Mouse (Mus musculus): ENCODE measurements around the gene Grap. TPM values are rescaled to one million over a fixed set of nuclear protein-coding genes. Genes with fewer than 3 reads are reported as not detected.

Gene Grap
- polyA plus RNA-seq, 2 experiments from 2014 or later = 220 to 344 TPM

Other genes starting within 250 kb of the Grap start
- gene Rnf112, start 199.1 kb upstream of the Grap start, polyA plus RNA-seq (2017; shearing (Covaris generic)) = not detected
- not detected for gene Mfap4, start 167.8 kb upstream of the Grap start, polyA plus RNA-seq (2017; shearing (Covaris generic))
- gene Mapk7, start 158.9 kb upstream of the Grap start, polyA plus RNA-seq (2017; shearing (Covaris generic)) = 10 to 100 TPM in 1 of 2 experiments, 1 to 10 TPM in 1; 9.2 to 18.0 TPM
- 1 to 10 TPM; 3.5 to 5.9 TPM for gene B9d1, start 148.1 kb upstream of the Grap start, polyA plus RNA-seq (2017; shearing (Covaris generic))
- gene Epn2, start 73.6 kb upstream of the Grap start, polyA plus RNA-seq (2017; shearing (Covaris generic)) = under 1 TPM; 0.26 to 0.86 TPM
- gene Fam83g, start 30.8 kb downstream of the Grap start, polyA plus RNA-seq (2017; shearing (Covaris generic)) = under 1 TPM; 0.08 to 0.41 TPM
- not detected for gene Slc5a10, start 67.6 kb downstream of the Grap start, polyA plus RNA-seq (2017; shearing (Covaris generic))
- gene Prpsap2, start 108.8 kb downstream of the Grap start, polyA plus RNA-seq (2017; shearing (Covaris generic)) = 10 to 100 TPM; 29.6 to 37.6 TPM
- 10 to 100 TPM in 1 of 2 experiments, 1 to 10 TPM in 1; 7.7 to 12.1 TPM for gene Ulk2, start 201.8 kb downstream of the Grap start, polyA plus RNA-seq (2017; shearing (Covaris generic))